In genomic region chr11:117169088-117169635, GRCm38 (mm10) we compare ENCODE assay signal across 12 mouse cellular contexts. TPM values are rescaled to one million over a fixed set of nuclear protein-coding genes. Genes with fewer than 3 reads are reported as not detected.
DNase-seq lines count a peak whose midpoint lies in the region; ATAC-seq and TF ChIP-seq lines count a peak whose summit lies in the region.
"Had no signal": no experiment of that assay in that cellular context is flagged by ENCODE, and none has a peak within 500 bp of the region (broad histone marks: within the 10 kb centered on the region; RNA-seq: fewer than 3 reads in every experiment).

No protein-coding gene starts in this region.

- no peaks in the 10 kb centered on the region for H3K9me3 ChIP-seq in hindbrain, embryonic 13.5 days
- no peaks in the 10 kb centered on the region for H3K9me3 ChIP-seq in hindbrain, embryonic 11.5 days (ENCODE audit: control insufficient read depth, low read length)
- H3K9me3 ChIP-seq in midbrain, postnatal 0 days (ENCODE audit: low read length) = no peaks in the 10 kb centered on the region
- H3K9me3 ChIP-seq: embryonic facial prominence, embryonic 15.5 days had no signal

- peaks cover 22% of the 10 kb centered on the region for H3K4me1 ChIP-seq in hindbrain, embryonic 13.5 days (replicated peaks)
- no peaks in the 10 kb centered on the region for H3K4me1 ChIP-seq in hindbrain, embryonic 11.5 days (replicated peaks; ENCODE audit: control insufficient read depth, insufficient read depth, low read length)
- no peaks in the 10 kb centered on the region for H3K4me1 ChIP-seq in midbrain, postnatal 0 days (ENCODE audit: insufficient read depth, low read length)

- ATAC-seq in hindbrain, embryonic 13.5 days (ENCODE audit: low FRiP score) = no peak
- no peak for ATAC-seq in hindbrain, embryonic 11.5 days (ENCODE audit: low FRiP score)
- ATAC-seq in midbrain, postnatal 0 days (ENCODE audit: low FRiP score) = no peak
- ATAC-seq: liver, postnatal 0 days had no signal

- 84% methylated on average over 11 of the region's 11 CpGs for WGBS in hindbrain, embryonic 13.5 days
- 96% methylated on average over 11 of the region's 11 CpGs for WGBS in hindbrain, embryonic 11.5 days
- 84% methylated on average over 11 of the region's 11 CpGs for WGBS in midbrain, postnatal 0 days

- no peak overlapping the region for H3K9ac ChIP-seq in hindbrain, embryonic 13.5 days
- H3K9ac ChIP-seq in hindbrain, embryonic 11.5 days (ENCODE audit: low read depth, low read length) = no peak overlapping the region
- no peak overlapping the region for H3K9ac ChIP-seq in midbrain, postnatal 0 days (replicated peaks; ENCODE audit: low read length, poor library complexity, severe bottlenecking)
- H3K9ac ChIP-seq: embryonic facial prominence, embryonic 15.5 days; liver, postnatal 0 days had no signal

- H3K4me2 ChIP-seq in hindbrain, embryonic 13.5 days = no peak overlapping the region
- no peak overlapping the region for H3K4me2 ChIP-seq in hindbrain, embryonic 11.5 days (replicated peaks; ENCODE audit: low read depth, low read length)
- H3K4me2 ChIP-seq in midbrain, postnatal 0 days (ENCODE audit: low read depth, low read length, poor library complexity, severe bottlenecking) = no peak overlapping the region
- H3K4me2 ChIP-seq: embryonic facial prominence, embryonic 15.5 days; heart, embryonic 11.5 days had no signal

- no peak overlapping the region for H3K4me3 ChIP-seq in hindbrain, embryonic 13.5 days
- no peak overlapping the region for H3K4me3 ChIP-seq in hindbrain, embryonic 11.5 days (ENCODE audit: low read depth, low read length)
- no peak overlapping the region for H3K4me3 ChIP-seq in midbrain, postnatal 0 days (ENCODE audit: low read depth, low read length)
- H3K4me3 ChIP-seq: embryonic facial prominence, embryonic 15.5 days had no signal

- H3K27me3 ChIP-seq in hindbrain, embryonic 13.5 days = no peaks in the 10 kb centered on the region
- H3K27me3 ChIP-seq in hindbrain, embryonic 11.5 days (ENCODE audit: control insufficient read depth, insufficient read depth, low read length) = no peaks in the 10 kb centered on the region
- H3K27me3 ChIP-seq in midbrain, postnatal 0 days (ENCODE audit: insufficient read depth, low read length) = no peaks in the 10 kb centered on the region
- H3K27me3 ChIP-seq: embryonic facial prominence, embryonic 15.5 days had no signal

- peak overlapping the region; percentile 72 for H3K27ac ChIP-seq in hindbrain, embryonic 13.5 days
- no peak overlapping the region for H3K27ac ChIP-seq in hindbrain, embryonic 11.5 days (ENCODE audit: low read depth, low read length)
- no peak overlapping the region for H3K27ac ChIP-seq in midbrain, postnatal 0 days (ENCODE audit: low read depth, low read length)

- no peak for DNase-seq in hindbrain, embryonic 11.5 days (ENCODE audit: low spot score)
- DNase-seq in retina, postnatal 1 day = peak; percentile 44
- DNase-seq in retina, embryonic 14.5 days (ENCODE audit: low spot score) = no peak
- DNase-seq in cerebellum, adult 9-10 months = peak; percentile 75
- peak; percentile 30 for DNase-seq in midbrain, postnatal 0 days (ENCODE audit: low spot score)
- no peak for DNase-seq in adrenal gland, adult 2 months
- DNase-seq in lung, postnatal 25 days (ENCODE audit: low spot score) = no peak
- DNase-seq: kidney, adult 2 months; liver, postnatal 0 days had no signal

- TF ChIP-seq CTCF in midbrain, postnatal 0 days (IDR thresholded peaks at IDR 0.05) = no peak

- no peaks in the 10 kb centered on the region for H3K36me3 ChIP-seq in hindbrain, embryonic 13.5 days
- no peaks in the 10 kb centered on the region for H3K36me3 ChIP-seq in hindbrain, embryonic 11.5 days (ENCODE audit: control insufficient read depth, insufficient read depth, low read length)
- no peaks in the 10 kb centered on the region for H3K36me3 ChIP-seq in midbrain, postnatal 0 days (ENCODE audit: insufficient read depth, low read length)
- H3K36me3 ChIP-seq: embryonic facial prominence, embryonic 15.5 days had no signal

RNA-seq across cellular contexts. Expression of gene Sept9, which starts 30.3 kb away (rescaled TPM):
- 117 and 118 TPM in 2 replicates for polyA plus RNA-seq in hindbrain, embryonic 13.5 days (2015; fragmentation: Nextera tagmentation; extraction: Ambion mirVana)
- polyA plus RNA-seq in hindbrain, embryonic 11.5 days (2014; fragmentation: Nextera tagmentation; extraction: Ambion mirVana) = 126 and 141 TPM in 2 replicates
- 105 and 108 TPM in 2 replicates for total RNA-seq in midbrain, postnatal 0 days (2014; rRNA removed)
- polyA plus RNA-seq in midbrain, postnatal 0 days (2015; fragmentation: Nextera tagmentation; extraction: Ambion mirVana) = 95.3 and 100 TPM in 2 replicates
- 100 to 1,000 TPM; 143 to 149 TPM for total RNA-seq in adrenal gland, adult 2 months (2021)
- 46.5 and 53.7 TPM in 2 replicates for polyA plus RNA-seq in adrenal gland, adult 2 months (2012; rRNA removed)

RNA-seq across cellular contexts. Expression of gene Sec14l1, which starts 54.2 kb away (rescaled TPM):
- polyA plus RNA-seq in hindbrain, embryonic 13.5 days (2015; fragmentation: Nextera tagmentation; extraction: Ambion mirVana) = 63.3 and 65.9 TPM in 2 replicates
- 36.7 and 36.9 TPM in 2 replicates for polyA plus RNA-seq in hindbrain, embryonic 11.5 days (2014; fragmentation: Nextera tagmentation; extraction: Ambion mirVana)
- 63.5 and 71.1 TPM in 2 replicates for total RNA-seq in midbrain, postnatal 0 days (2014; rRNA removed)
- 48.0 and 49.2 TPM in 2 replicates for polyA plus RNA-seq in midbrain, postnatal 0 days (2015; fragmentation: Nextera tagmentation; extraction: Ambion mirVana)
- total RNA-seq in adrenal gland, adult 2 months (2021) = 100 to 1,000 TPM; 117 to 175 TPM
- polyA plus RNA-seq in adrenal gland, adult 2 months (2012; rRNA removed) = 140 and 161 TPM in 2 replicates

Comparison
In these comparisons a context has a peak if more than half of its experiments do, and no peak if none do; other contexts are left out.
1. DNase-seq: peak in retina, postnatal 1 day (single experiment), cerebellum, adult 9-10 months (single experiment) and midbrain, postnatal 0 days (single experiment); none in hindbrain, embryonic 11.5 days (single experiment), retina, embryonic 14.5 days (single experiment), adrenal gland, adult 2 months (single experiment) and lung, postnatal 25 days (single experiment).